Mouse (Mus musculus) left cerebral cortex, postnatal 14 days (tissue): ENCODE measurements around the gene Gtf3c1. TPM values are rescaled to one million over a fixed set of nuclear protein-coding genes. Genes with fewer than 3 reads are reported as not detected.

Experiments used
- DNase-seq, 2 experiments: peaks; one replicate each; pipeline ENCODE4 v3.0.0; 2021 to 2022; ENCODE audit warnings: low spot score in 2 of 2, mixed read lengths in 1 of 2
- intact Hi-C: fragments of 180-260 bp; cut with DNase I; formaldehyde crosslinking; loops from one replicate; pipeline ENCODE4 v1.15.1; 2025
- total RNA-seq, 2 experiments: library from RNA; stranded (reverse); gene quantifications; 2 replicates each; pipeline ENCODE4 v1.2.3; 2021

Gtf3c1 gene
- total RNA-seq, 2 experiments from 2014 or later: 86.0 to 89.7 TPM

GRCm38 (mm10) chr7:125600612-125601279 is 106.8 kb downstream of the Gtf3c1 start:
- intact Hi-C loops: no loop called here
- DNase-seq: no peak

- intact Hi-C loops: no loop called here
These were observed 107.4 kb downstream of the Gtf3c1 start for GRCm38 (mm10) chr7:125600136-125600535.

GRCm38 (mm10) chr7:125599373-125599973 is 108.1 kb downstream of the Gtf3c1 start:
- DNase-seq: no peak
- intact Hi-C loops: no loop called here

More at GRCm38 (mm10) chr7:125600136-125600535, 107.4 kb downstream of the Gtf3c1 start:
- no peak for DNase-seq

GRCm38 (mm10) chr7:125597516-125598347 is 109.8 kb downstream of the Gtf3c1 start:
- no peak for DNase-seq

GRCm38 (mm10) chr7:125597083-125597482 is 110.5 kb downstream of the Gtf3c1 start:
- intact Hi-C loops: no loop called here
- no peak for DNase-seq

More at GRCm38 (mm10) chr7:125597516-125598347, 109.8 kb downstream of the Gtf3c1 start:
- intact Hi-C loops: no loop called here

- no peak for DNase-seq
- intact Hi-C loops: no loop called here
These were observed 111.2 kb downstream of the Gtf3c1 start for GRCm38 (mm10) chr7:125596406-125596805.

- intact Hi-C loops: no loop called here
- no peak for DNase-seq
These were observed 113.7 kb downstream of the Gtf3c1 start for GRCm38 (mm10) chr7:125593831-125594230.

Other genes with a start within 250 kb of the Gtf3c1 start
- gene Nsmce1, start 216.2 kb downstream of the Gtf3c1 start, total RNA-seq: 10 to 100 TPM; 15.8 to 19.2 TPM
- 1 to 10 TPM; 5.0 to 6.5 TPM for gene Il4ra, start 155.7 kb downstream of the Gtf3c1 start, total RNA-seq
- 1 to 10 TPM in 1 of 2 experiments, under 1 TPM in 1; 0.72 to 1.0 TPM for gene Il21r, start 104.4 kb downstream of the Gtf3c1 start, total RNA-seq
- 10 to 100 TPM; 18.5 to 24.4 TPM for gene D430042O09Rik, start 108 bp upstream of the Gtf3c1 start, total RNA-seq